Mouse (Mus musculus) hindbrain, embryonic 11.5 days (tissue): Measurements from ENCODE around the gene Gnl3l. TPM values are rescaled to one million over a fixed set of nuclear protein-coding genes. Genes with fewer than 3 reads are reported as not detected.

Experiments
- ATAC-seq: fragments of 200-750 bp; cut with Nextera tagmentation; 2 replicates; pipeline ENCODE4 v1.8.0; 2017; ENCODE audit warnings: mild to moderate bottlenecking, moderate TSS enrichment, moderate library complexity; ENCODE audit not compliant: low FRiP score
- DNase-seq: peaks from one replicate; pipeline ENCODE4 v3.0.0-alpha.2; 2015; ENCODE audit warnings: low spot score
- H3K27ac ChIP-seq: fragments of 300-500 bp; sonication (generic); 2 replicates; pipeline ENCODE4 v1.5.1; 2014; ENCODE audit warnings: mild to moderate bottlenecking, low read depth, low read length
- H3K27me3 ChIP-seq: fragments of 300-500 bp; sonication (generic); 2 replicates; pipeline ENCODE4 v1.6.1; 2014; ENCODE audit warnings: mild to moderate bottlenecking, low read length, moderate library complexity, mixed read lengths; ENCODE audit not compliant: control insufficient read depth, insufficient read depth
- H3K36me3 ChIP-seq: fragments of 300-500 bp; sonication (generic); 2 replicates; pipeline ENCODE4 v1.6.1; 2014; ENCODE audit warnings: mild to moderate bottlenecking, low read length, moderate library complexity, mixed read lengths; ENCODE audit not compliant: control insufficient read depth, insufficient read depth
- H3K4me1 ChIP-seq: fragments of 300-500 bp; sonication (generic); replicated peaks from 2 replicates; pipeline ENCODE4 v1.6.1; 2014; ENCODE audit warnings: low read length, mixed read lengths; ENCODE audit not compliant: control insufficient read depth, insufficient read depth
- H3K4me2 ChIP-seq: fragments of 300-500 bp; sonication (generic); replicated peaks from 2 replicates; pipeline ENCODE4 v1.6.1; 2014; ENCODE audit warnings: mild to moderate bottlenecking, low read depth, low read length
- H3K4me3 ChIP-seq: fragments of 300-500 bp; sonication (generic); 2 replicates; pipeline ENCODE4 v1.5.1; 2014; ENCODE audit warnings: low read depth, low read length
- H3K9ac ChIP-seq: fragments of 300-500 bp; sonication (generic); 2 replicates; pipeline ENCODE4 v1.6.1; 2014; ENCODE audit warnings: low read depth, low read length
- H3K9me3 ChIP-seq: fragments of 300-500 bp; sonication (generic); 2 replicates; pipeline ENCODE4 v1.6.1; 2016; ENCODE audit warnings: low read length; ENCODE audit not compliant: control insufficient read depth
- WGBS: fragments of 180-500 bp; shearing (Covaris S2); extraction: QIAGEN DNeasy Blood & Tissue Kit; methylation state at CpG from one replicate; pipeline ENCODE4 v1.1.7; 2014; 5-methylcytosine and 5-hydroxymethylcytosine counted together
- polyA plus RNA-seq: library from polyadenylated mRNA; unstranded; fragments of >200 nt; fragmentation: Nextera tagmentation; extraction: Ambion mirVana; gene quantifications from 2 replicates; pipeline ENCODE4 v1.2.1, GENCODE M21; 2014

The Gnl3l gene
- 48.7 and 50.3 TPM in 2 replicates for polyA plus RNA-seq

DNA sequence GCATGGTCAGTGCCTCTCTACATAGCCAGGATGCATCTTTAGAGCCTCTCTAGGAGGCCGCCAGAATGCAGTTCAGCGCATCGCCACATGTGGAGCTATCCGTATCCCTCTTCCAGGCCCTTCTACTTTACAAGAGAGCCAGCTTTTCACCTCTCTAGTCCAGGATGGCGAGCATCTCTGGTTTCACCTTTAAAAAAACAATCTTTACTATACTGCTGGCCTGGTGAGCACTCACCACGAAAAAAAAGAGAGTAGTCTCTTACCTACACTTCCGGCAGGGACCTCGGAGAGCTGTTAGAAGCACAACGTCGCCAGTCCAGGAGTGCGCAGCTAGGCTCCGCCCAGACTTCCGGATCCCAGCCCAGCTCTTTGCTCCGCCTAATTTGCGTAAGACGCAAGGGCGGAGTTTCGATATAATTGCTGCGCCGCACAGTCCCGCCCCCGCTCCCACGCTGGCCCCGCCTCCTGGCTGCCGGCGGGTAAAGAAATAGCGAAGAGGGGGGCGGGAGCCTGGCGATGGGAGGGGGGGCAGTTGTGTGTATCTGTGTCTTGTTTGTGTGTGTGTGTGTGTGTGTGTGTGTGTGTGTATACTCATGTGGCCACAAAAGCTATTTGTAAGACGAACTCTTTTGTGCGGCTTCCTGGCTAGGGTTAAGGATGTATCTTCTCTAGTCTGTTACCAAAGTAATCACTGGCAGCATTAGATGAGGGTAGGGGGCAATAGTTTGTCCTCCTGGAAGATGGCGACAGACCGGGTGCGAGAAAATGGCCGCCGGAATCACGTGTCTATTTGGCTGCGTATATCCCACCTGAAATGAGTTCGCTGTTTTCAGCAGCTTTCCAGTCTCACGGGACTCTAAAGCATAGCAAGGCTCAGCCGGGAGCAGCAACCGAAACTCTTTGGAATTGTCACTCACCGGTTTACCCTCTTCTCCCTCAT, at the start of gene Gnl3l:
Gene Gnl3l (minus strand): TSS at position 385 of the 940 bp plus-strand sequence.
- ATAC-seq (peak; percentile 98), DNase-seq (peak; percentile 88)
- H3K4me2 ChIP-seq = peak within 1 kb of the TSS; percentile 43
- peak within 1 kb of the TSS; percentile 47; the same call in 1 of the 2 replicates for H3K27ac ChIP-seq
- H3K9ac ChIP-seq = peak within 1 kb of the TSS; percentile 50
- 19% methylated on average over 43 of the region's 43 CpGs for WGBS
- H3K27me3 ChIP-seq = no peaks in the 10 kb centered on the region
- H3K36me3 ChIP-seq = no peaks in the 10 kb centered on the region
- H3K4me3 ChIP-seq = peak within 1 kb of the TSS; percentile 44
- no peaks in the 10 kb centered on the region for H3K4me1 ChIP-seq
- H3K9me3 ChIP-seq = no peaks in the 10 kb centered on the region

DNA sequence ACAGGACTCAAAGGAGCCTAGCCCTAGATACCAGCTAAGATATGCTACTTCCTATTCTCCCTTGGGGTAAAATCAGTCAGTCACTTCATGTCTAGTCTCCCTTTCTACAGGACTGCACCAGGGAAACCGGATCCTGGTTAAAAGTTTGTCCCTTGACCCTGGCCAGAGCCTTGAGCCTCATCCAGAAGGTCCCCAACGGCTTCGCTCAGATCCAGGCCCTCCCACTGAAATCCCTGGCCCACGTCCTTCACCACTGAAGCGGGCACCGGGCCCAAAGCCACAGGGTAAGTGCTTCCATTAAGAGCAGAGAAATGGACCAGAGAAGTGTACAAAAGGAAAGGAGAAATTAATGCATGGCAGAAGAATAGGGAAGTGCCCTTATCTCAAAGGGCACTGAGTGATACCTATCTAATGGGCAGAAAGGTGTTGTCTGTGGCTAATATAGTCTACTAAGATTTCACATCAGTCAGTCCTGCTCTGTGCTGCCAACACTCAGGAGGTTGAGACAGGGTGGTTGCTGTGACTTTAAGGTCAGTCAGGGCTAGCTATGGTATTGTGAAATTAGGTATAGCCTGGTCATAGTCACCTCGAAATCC, 49.0 kb upstream of the Gnl3l start:
- Histone ChIP-seq H3K27me3 (no peaks in the 10 kb centered on the region), H3K4me1 (no peaks in the 10 kb centered on the region), H3K27ac (no peak overlapping the region), H3K4me3 (no peak overlapping the region), H3K4me2 (no peak overlapping the region), H3K36me3 (no peaks in the 10 kb centered on the region), H3K9ac (no peak overlapping the region), H3K9me3 (no peaks in the 10 kb centered on the region)
- ATAC-seq = no peak
- WGBS = 91% methylated on average over 7 of the region's 7 CpGs
- DNase-seq = no peak

DNA sequence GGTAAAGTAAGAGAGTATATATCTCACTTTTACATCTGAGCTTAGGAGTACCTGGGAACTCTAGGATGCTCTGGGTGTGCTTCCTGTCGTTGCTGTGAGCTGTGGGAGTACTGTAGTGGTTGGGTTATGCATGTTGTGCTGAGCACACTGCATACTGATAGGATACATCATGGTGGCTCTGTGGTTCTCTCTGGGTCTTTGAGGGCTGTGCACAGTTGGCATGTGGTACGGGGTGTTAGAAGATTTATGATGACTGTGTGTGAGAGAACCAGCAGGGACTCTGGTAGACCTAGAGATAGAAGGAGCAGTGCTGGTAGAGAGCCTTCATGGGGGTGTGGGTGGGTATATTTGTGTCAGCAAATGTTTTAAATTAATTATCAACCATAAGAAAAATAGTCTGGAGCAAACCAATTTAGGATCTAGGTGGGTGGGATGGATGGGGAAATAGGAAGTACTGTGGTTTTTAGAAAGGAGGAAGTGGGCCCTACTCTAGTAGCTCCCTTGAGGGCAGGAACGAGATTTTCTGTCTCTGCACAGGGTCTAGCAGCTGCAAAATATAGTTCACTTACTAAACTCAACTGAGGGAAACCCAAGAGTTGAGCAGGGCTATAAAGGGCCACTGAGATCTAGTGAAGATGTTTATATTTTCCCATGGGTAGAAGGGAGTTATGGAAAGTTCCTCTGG, 44.6 kb upstream of the Gnl3l start:
- 81% methylated on average over 3 of the region's 3 CpGs for WGBS
- H3K27me3 ChIP-seq = no peaks in the 10 kb centered on the region
- no peak overlapping the region for H3K27ac ChIP-seq
- H3K9ac ChIP-seq = no peak overlapping the region
- H3K36me3 ChIP-seq = no peaks in the 10 kb centered on the region
- H3K4me3 ChIP-seq = no peak overlapping the region
- no peaks in the 10 kb centered on the region for H3K9me3 ChIP-seq
- H3K4me1 ChIP-seq = no peaks in the 10 kb centered on the region
- ATAC-seq = no peak
- no peak for DNase-seq
- H3K4me2 ChIP-seq = no peak overlapping the region

DNA sequence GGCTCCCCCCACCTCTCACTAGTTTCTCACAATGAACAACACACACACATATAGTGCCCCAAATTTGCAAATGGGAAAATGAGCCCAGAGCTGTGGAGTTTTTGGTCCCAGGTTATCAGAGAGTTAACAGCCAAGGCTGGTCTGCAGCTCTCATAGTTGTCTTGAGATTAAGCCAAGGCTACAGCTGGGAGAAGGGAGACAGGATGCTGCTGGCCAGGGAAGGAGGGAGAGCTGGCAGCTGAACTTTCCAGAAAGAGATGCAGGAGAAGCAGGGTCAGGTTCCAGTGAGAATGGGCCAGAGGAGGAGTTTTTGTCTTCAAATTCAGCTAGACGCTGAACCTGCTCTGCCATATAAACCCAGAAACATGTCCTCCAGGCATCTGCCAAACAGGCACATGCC, 42.2 kb upstream of the Gnl3l start:
- Histone ChIP-seq H3K4me1 (no peaks in the 10 kb centered on the region), H3K9me3 (no peaks in the 10 kb centered on the region), H3K9ac (no peak overlapping the region), H3K36me3 (no peaks in the 10 kb centered on the region), H3K27me3 (no peaks in the 10 kb centered on the region), H3K4me3 (no peak overlapping the region), H3K27ac (no peak overlapping the region), H3K4me2 (no peak overlapping the region)
- ATAC-seq = no peak
- WGBS = 80% methylated on average over 1 of the region's 1 CpGs
- DNase-seq = no peak

DNA sequence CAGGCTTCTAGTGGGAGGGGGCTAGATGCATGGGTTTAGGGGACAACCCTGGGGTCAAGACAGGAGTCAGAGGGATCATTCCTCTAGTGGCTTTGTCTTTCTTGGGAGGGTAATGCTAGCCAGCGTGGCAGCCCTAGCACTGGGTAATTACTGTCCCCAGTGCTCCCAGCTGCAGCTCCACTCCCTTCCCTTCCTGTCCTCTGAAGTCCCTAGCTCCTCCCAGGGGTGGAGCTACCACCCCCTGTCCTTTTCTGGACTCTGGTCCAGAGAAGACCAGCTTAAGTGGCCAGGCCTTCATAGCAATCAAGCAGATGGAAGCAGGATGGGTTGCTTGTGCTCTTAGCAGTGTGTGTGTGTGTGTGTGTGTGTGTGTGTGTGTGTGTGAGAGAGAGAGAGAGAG, 38.4 kb upstream of the Gnl3l start:
- Histone ChIP-seq H3K4me1 (no peaks in the 10 kb centered on the region), H3K27me3 (no peaks in the 10 kb centered on the region), H3K27ac (no peak overlapping the region), H3K4me2 (no peak overlapping the region), H3K9me3 (no peaks in the 10 kb centered on the region), H3K4me3 (no peak overlapping the region), H3K9ac (no peak overlapping the region), H3K36me3 (no peaks in the 10 kb centered on the region)
- no peak for ATAC-seq
- 29% methylated on average over 1 of the region's 1 CpGs for WGBS
- DNase-seq = peak; percentile 2

DNA sequence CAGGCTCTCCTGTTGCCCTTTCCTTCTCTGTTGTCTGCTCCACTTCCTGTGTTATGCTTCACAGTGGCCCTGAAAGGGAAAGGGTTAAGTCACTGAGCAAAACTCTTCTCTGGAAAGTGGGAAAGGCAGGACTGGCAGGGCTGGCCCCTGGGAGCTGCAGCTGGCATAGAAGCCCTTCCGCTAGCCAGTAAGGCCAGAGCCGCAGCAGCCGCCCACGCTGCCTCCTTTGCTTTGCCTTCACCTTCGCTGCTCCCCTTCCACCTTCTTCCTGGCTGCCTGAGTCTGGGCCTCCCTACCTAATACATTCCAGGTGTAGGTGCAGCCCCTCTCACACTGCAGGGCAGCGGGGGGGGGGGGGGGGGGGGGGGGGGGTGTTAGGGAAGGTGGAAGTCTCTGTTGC, 37.4 kb upstream of the Gnl3l start:
- Histone ChIP-seq H3K27ac (no peak overlapping the region), H3K9me3 (no peaks in the 10 kb centered on the region), H3K27me3 (no peaks in the 10 kb centered on the region), H3K36me3 (no peaks in the 10 kb centered on the region), H3K4me3 (no peak overlapping the region), H3K4me2 (no peak overlapping the region), H3K9ac (no peak overlapping the region), H3K4me1 (no peaks in the 10 kb centered on the region)
- ATAC-seq (no peak), DNase-seq (no peak)
- WGBS = 55% methylated on average over 4 of the region's 6 CpGs

DNA sequence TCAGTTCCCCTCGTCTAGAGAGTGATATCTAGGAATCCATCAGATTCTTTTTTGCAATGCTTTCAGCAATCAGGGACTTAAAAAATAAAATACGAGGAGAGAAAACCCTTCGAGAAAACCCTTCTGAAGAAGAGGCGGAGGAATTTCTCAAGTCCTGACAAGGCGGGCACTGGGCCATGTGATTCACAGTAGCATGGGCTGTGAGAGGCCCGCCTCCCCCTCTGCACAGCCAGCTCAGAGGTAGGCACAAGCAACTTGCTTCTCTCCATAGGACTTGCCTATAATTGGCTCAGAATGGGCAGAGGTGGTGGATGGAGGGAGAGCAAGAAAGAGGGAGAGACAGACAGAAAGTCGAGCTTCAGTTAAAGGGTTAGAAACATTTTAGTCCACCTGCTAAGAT, 33.2 kb upstream of the Gnl3l start:
- ATAC-seq (no peak), DNase-seq (no peak)
- H3K27ac ChIP-seq = no peak overlapping the region
- no peaks in the 10 kb centered on the region for H3K9me3 ChIP-seq
- no peaks in the 10 kb centered on the region for H3K36me3 ChIP-seq
- no peaks in the 10 kb centered on the region for H3K27me3 ChIP-seq
- 68% methylated on average over 7 of the region's 7 CpGs for WGBS
- H3K4me1 ChIP-seq = no peaks in the 10 kb centered on the region
- H3K4me2 ChIP-seq = no peak overlapping the region
- no peak overlapping the region for H3K9ac ChIP-seq
- H3K4me3 ChIP-seq = no peak overlapping the region

DNA sequence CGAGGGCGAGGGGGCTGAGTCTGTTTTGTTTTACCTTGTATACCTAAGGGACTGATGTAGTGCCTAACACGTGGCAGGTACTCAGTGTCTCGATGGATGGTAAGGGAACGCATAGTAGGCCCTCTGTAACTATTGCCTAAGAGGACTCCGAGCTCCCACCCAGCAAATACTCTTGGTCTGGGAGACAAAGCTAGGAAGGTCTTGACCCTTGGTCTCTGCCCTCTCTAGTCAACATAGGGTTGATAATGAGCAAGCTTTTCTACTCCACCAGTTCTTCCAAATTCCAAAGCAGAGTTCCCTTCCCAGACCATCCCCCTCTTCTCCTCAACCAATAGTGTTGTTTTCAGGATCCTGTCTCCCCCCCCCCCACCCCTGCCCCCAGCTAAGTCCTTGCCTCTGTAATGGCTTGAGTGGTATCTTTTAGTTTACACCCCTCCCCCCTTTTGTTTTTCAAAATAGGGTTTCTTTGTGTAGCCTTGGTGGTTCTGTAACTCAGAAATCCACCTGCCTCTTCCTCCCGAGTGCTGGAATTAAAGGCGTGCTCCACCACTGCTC, 32.6 kb upstream of the Gnl3l start:
- Histone ChIP-seq H3K27me3 (no peaks in the 10 kb centered on the region), H3K27ac (no peak overlapping the region), H3K9ac (no peak overlapping the region), H3K4me3 (no peak overlapping the region), H3K4me1 (no peaks in the 10 kb centered on the region), H3K9me3 (no peaks in the 10 kb centered on the region), H3K36me3 (no peaks in the 10 kb centered on the region), H3K4me2 (no peak overlapping the region)
- ATAC-seq (no peak), DNase-seq (no peak)
- 59% methylated on average over 8 of the region's 8 CpGs for WGBS
